Mouse (Mus musculus): ENCODE results near the gene Clstn2.

DNA sequence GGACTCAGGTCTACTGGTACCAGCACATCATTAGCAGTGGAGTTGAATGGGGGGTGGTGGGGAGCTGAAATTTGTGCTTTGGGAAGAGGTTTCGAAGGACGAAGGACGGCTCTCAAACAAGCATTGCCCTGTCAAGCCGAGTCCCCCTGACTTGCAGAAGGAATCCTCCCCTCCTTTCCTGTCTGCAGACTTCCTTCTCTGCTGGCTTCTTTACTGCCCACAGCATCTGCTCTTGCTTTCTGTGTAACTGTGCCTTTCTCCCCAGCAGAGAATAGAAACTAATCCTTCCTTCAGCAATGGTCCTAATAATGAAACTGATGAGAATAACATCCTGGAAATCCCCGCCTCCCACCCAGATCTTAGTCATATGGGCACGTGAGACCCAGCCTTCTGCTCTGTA is 572.5 kb downstream of the Clstn2 start:
- TF ChIP-seq CTCF (IDR thresholded peaks at IDR 0.05 in 2 of 3, conservative IDR thresholded peaks at IDR 0.05 in 1 of 3; ENCODE audit: control insufficient read depth in 1 of 3, insufficient read depth in 1 of 3, low read depth in 2 of 3, low read length in 3 of 3, poor library complexity in 1 of 3, severe bottlenecking in 1 of 3) (no peak), GATA1 (IDR thresholded peaks at IDR 0.05; ENCODE audit: low read depth, low read length) (no peak), TAL1 (IDR thresholded peaks at IDR 0.05; ENCODE audit: low read length) (no peak), ZMIZ1 (IDR thresholded peaks at IDR 0.05; ENCODE audit: low read depth, low read length) (no peak), MEF2A (IDR thresholded peaks at IDR 0.05; ENCODE audit: extremely low read depth, insufficient replicate concordance, low read depth, low read length, poor library complexity, severe bottlenecking) (no peak), ZNF384 (IDR thresholded peaks at IDR 0.05; ENCODE audit: low read depth, low read length) (no peak), POLR2A (IDR thresholded peaks at IDR 0.05; ENCODE audit: control insufficient read depth in 1 of 2, insufficient read depth in 1 of 2, low read depth in 1 of 2, low read length in 2 of 2, poor library complexity in 1 of 2) (no peak), NRF1 (IDR thresholded peaks at IDR 0.05; ENCODE audit: insufficient read depth, low read depth, low read length, poor library complexity, severe bottlenecking) (no peak), EP300 (IDR thresholded peaks at IDR 0.05; ENCODE audit: low read depth in 1 of 2, low read length in 2 of 2) (no peak), JUND (IDR thresholded peaks at IDR 0.05; ENCODE audit: low read depth, low read length) (no peak), MAX (IDR thresholded peaks at IDR 0.05; ENCODE audit: low read length) (no peak), RAD21 (IDR thresholded peaks at IDR 0.05; ENCODE audit: low read depth, low read length) (no peak), BHLHE40 (IDR thresholded peaks at IDR 0.05; ENCODE audit: borderline replicate concordance, low read depth, low read length) (no peak)
